Mouse (Mus musculus) liver, embryonic 11.5 days (tissue): ENCODE results near the gene Rtn4rl1. TPM values are rescaled to one million over a fixed set of nuclear protein-coding genes. Genes with fewer than 3 reads are reported as not detected.
A peak's percentile ranks its signal among the peaks of the same experiment; 100 is the strongest.

Source experiments
- ATAC-seq: fragments of 200-750 bp; cut with Nextera tagmentation; replicated peaks from 2 replicates; pipeline ENCODE4 v1.8.0; 2017; ENCODE audit warnings: moderate number of reproducible peaks, mild to moderate bottlenecking, moderate TSS enrichment, moderate library complexity; ENCODE audit not compliant: low FRiP score
- DNase-seq: peaks from one replicate; pipeline ENCODE4 v3.0.0-alpha.2; 2017; ENCODE audit warnings: low spot score
- H3K27ac ChIP-seq: fragments of 300-500 bp; sonication (generic); 2 replicates; pipeline ENCODE4 v1.5.1; 2014; ENCODE audit warnings: mild to moderate bottlenecking, low read depth, low read length, control low read depth
- H3K27me3 ChIP-seq: fragments of 300-500 bp; sonication (generic); replicated peaks from 2 replicates; pipeline ENCODE4 v1.6.1; 2014; ENCODE audit warnings: low read length, mixed read lengths; ENCODE audit not compliant: control insufficient read depth, insufficient read depth
- H3K36me3 ChIP-seq: fragments of 300-500 bp; sonication (generic); 2 replicates; pipeline ENCODE4 v1.6.1; 2014; ENCODE audit warnings: mild to moderate bottlenecking, low read length, moderate library complexity, mixed read lengths; ENCODE audit not compliant: control insufficient read depth, insufficient read depth
- H3K4me1 ChIP-seq: fragments of 300-500 bp; sonication (generic); replicated peaks from 2 replicates; pipeline ENCODE4 v1.6.1; 2014; ENCODE audit warnings: low read length, mixed read lengths; ENCODE audit not compliant: control insufficient read depth, insufficient read depth
- H3K4me2 ChIP-seq: fragments of 300-500 bp; sonication (generic); 2 replicates; pipeline ENCODE4 v1.6.1; 2014; ENCODE audit warnings: mild to moderate bottlenecking, control low read depth, moderate library complexity
- H3K4me3 ChIP-seq: fragments of 300-500 bp; sonication (generic); 2 replicates; pipeline ENCODE4 v1.5.1; 2014; ENCODE audit warnings: low read depth, low read length, control low read depth
- H3K9ac ChIP-seq: fragments of 300-500 bp; sonication (generic); 2 replicates; pipeline ENCODE4 v1.6.1; 2014; ENCODE audit warnings: low read depth, low read length, control low read depth
- H3K9me3 ChIP-seq: fragments of 300-500 bp; sonication (generic); 2 replicates; pipeline ENCODE4 v1.6.1; 2016; ENCODE audit warnings: low read length, inconsistent platforms, mixed read lengths; ENCODE audit not compliant: control insufficient read depth
- WGBS: fragments of 180-500 bp; shearing (Covaris S2); extraction: QIAGEN DNeasy Blood & Tissue Kit; methylation state at CpG from one replicate; pipeline ENCODE4 v1.1.7; 2014; 5-methylcytosine and 5-hydroxymethylcytosine counted together
- polyA plus RNA-seq: library from polyadenylated mRNA; unstranded; fragments of >200 nt; fragmentation: Nextera tagmentation; extraction: Ambion mirVana; gene quantifications from 2 replicates; pipeline ENCODE4 v1.2.1, GENCODE M21; 2014

Gene Rtn4rl1
- polyA plus RNA-seq, 1 experiment from 2014 or later, result 2.9 TPM

DNA sequence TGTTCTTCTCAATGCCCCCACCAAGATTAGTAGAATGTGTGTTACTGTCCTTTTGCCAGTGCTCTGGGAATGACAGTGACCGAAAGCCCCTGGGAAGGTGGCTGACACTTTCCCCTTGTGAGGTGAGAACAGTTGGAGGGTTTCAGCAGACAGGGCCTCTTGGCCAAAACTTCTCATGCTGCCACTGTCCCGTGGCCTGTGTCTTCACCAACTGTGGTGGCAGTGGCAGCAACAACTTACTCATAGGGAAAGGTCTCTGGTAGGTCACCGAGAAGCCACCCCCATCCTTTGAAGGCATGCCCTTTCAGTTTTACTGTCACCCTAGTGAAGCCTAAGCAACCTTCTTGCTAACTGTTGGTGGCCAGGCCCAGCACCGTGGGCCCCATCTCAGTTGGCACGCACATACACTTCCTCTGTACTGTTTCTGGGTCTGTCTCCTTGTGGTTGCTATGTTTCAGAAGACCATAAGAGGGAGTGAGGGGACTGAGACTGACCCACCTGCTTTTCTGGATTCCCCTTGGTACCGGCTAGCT is 39.5 kb upstream of the Rtn4rl1 start:
- H3K4me3 ChIP-seq, result no peak overlapping the region
- H3K4me2 ChIP-seq, result no peak overlapping the region
- H3K9me3 ChIP-seq, result no peaks in the 10 kb centered on the region
- no peaks in the 10 kb centered on the region for H3K27me3 ChIP-seq
- 56% methylated on average over 6 of the region's 6 CpGs for WGBS
- H3K27ac ChIP-seq, result no peak overlapping the region
- no peak for DNase-seq
- H3K4me1 ChIP-seq, result peaks cover 11% of the 10 kb centered on the region
- no peak for ATAC-seq
- peaks cover 7% of the 10 kb centered on the region for H3K36me3 ChIP-seq
- H3K9ac ChIP-seq, result no peak overlapping the region

DNA sequence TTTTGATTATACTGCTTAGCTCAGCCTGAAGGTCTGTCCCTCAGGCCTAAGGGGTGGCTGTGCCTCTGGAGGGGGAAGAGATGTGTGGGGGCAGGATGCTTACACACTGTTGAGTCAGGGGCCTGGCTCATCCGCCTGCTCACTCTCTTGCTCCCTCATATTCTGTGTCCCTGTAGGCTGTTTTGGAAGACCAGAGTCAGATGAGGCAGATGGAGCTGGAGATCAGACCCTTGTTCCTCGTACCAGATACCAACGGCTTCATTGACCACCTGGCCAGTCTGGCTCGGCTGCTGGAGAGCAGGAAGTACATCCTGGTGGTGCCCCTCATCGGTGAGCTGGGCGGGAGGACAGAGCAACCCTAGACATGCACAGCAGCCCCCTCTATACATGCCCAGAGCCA is 37.6 kb upstream of the Rtn4rl1 start:
- WGBS, result 49% methylated on average over 6 of the region's 6 CpGs
- Histone ChIP-seq H3K36me3 (no peaks in the 10 kb centered on the region), H3K9ac (no peak overlapping the region), H3K4me2 (no peak overlapping the region), H3K27ac (no peak overlapping the region), H3K27me3 (no peaks in the 10 kb centered on the region), H3K4me1 (peaks cover 11% of the 10 kb centered on the region), H3K9me3 (no peaks in the 10 kb centered on the region), H3K4me3 (no peak overlapping the region)
- no peak for ATAC-seq
- no peak for DNase-seq

DNA sequence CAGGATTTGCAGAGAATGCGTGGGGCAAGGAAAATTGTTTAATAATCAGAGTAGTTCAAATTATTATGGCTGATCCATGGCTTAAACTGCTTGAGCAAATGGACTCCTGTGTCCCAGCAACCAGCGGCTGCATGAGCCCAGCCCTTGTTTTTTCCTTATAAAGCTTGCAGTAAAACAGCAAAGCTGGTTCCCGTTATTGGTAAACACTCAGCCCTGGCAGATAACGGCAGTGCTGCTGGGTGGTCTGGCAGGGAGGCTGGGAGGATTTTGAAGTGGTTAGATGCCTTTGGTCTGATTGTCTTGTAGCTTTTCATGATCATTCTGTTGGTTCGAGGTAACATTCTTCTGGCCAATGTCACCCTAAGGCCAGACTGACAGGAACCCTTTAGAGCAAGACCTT is 37.2 kb upstream of the Rtn4rl1 start:
- peaks cover 11% of the 10 kb centered on the region for H3K4me1 ChIP-seq
- H3K9me3 ChIP-seq, result no peaks in the 10 kb centered on the region
- 62% methylated on average over 5 of the region's 5 CpGs for WGBS
- ATAC-seq, result no peak
- H3K4me2 ChIP-seq, result no peak overlapping the region
- H3K4me3 ChIP-seq, result no peak overlapping the region
- no peak overlapping the region for H3K27ac ChIP-seq
- no peaks in the 10 kb centered on the region for H3K27me3 ChIP-seq
- no peak overlapping the region for H3K9ac ChIP-seq
- no peaks in the 10 kb centered on the region for H3K36me3 ChIP-seq
- DNase-seq, result no peak

DNA sequence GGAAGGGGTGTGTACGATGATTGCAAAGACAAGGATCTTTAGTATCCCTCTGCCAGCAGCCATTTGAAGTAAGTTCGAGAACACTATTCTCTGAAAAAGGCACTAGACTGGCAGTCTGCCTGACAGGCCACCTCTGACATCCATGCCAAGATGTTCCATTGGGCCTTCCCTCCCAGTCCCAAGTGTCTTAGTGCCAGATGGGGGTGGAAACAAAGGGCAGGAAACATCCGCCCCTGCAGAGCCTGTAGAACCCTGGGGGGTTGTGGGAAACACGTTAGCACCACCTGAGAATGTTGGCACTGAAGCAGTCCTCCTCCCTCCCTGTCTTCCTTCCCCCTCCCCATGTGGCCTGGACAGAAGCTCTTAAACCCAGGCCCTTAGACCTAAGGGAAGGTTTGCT is 36.5 kb upstream of the Rtn4rl1 start:
- no peak overlapping the region for H3K9ac ChIP-seq
- H3K4me1 ChIP-seq, result peaks cover 11% of the 10 kb centered on the region
- H3K4me3 ChIP-seq, result no peak overlapping the region
- no peak overlapping the region for H3K27ac ChIP-seq
- no peaks in the 10 kb centered on the region for H3K27me3 ChIP-seq
- 75% methylated on average over 4 of the region's 4 CpGs for WGBS
- DNase-seq (no peak), ATAC-seq (no peak)
- H3K36me3 ChIP-seq, result no peaks in the 10 kb centered on the region
- no peaks in the 10 kb centered on the region for H3K9me3 ChIP-seq
- H3K4me2 ChIP-seq, result no peak overlapping the region

- Histone ChIP-seq H3K9me3 (no peaks in the 10 kb centered on the region), H3K36me3 (no peaks in the 10 kb centered on the region), H3K27me3 (no peaks in the 10 kb centered on the region), H3K4me2 (no peak overlapping the region), H3K4me3 (no peak overlapping the region), H3K9ac (no peak overlapping the region), H3K27ac (no peak overlapping the region), H3K4me1 (peaks cover 8% of the 10 kb centered on the region)
- ATAC-seq, result no peak
- no peak for DNase-seq
- whole genome bisulfite sequencing, result 50% methylated on average over 2 of the region's 2 CpGs
Measured at GRCm38 (mm10) chr11:75157901-75158300, 35.7 kb upstream of the Rtn4rl1 start.

DNA sequence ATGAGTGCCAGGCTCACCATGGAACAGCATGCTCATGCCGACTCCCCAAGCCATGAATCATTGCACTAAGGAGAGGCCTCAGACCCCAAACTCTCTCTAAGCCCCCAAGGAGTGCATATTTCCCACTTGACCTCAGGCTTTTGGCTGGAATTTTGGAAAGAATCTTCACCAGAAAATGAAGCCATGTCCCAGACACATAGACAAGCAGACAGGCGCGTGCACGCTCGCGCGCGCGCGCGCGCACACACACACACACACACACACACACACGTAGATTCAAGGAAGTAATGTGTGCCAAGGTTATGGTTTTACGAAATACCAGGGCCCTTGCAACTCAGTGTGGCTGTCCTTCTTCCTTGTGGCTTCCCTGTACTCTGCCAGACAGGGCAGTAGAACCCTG is 35.2 kb upstream of the Rtn4rl1 start:
- peaks cover 3% of the 10 kb centered on the region; the same call in 1 of the 2 replicates for H3K36me3 ChIP-seq
- H3K9ac ChIP-seq, result no peak overlapping the region
- no peaks in the 10 kb centered on the region for H3K27me3 ChIP-seq
- no peak overlapping the region for H3K4me3 ChIP-seq
- H3K27ac ChIP-seq, result no peak overlapping the region
- H3K4me1 ChIP-seq, result peaks cover 8% of the 10 kb centered on the region
- WGBS, result 94% methylated on average over 14 of the region's 14 CpGs
- no peak overlapping the region for H3K4me2 ChIP-seq
- DNase-seq (no peak), ATAC-seq (no peak)
- H3K9me3 ChIP-seq, result no peaks in the 10 kb centered on the region

- H3K9me3 ChIP-seq, result no peaks in the 10 kb centered on the region
- H3K36me3 ChIP-seq, result peaks cover 4% of the 10 kb centered on the region; the same call in 1 of the 2 replicates
- no peak overlapping the region for H3K4me2 ChIP-seq
- no peak overlapping the region for H3K9ac ChIP-seq
- ATAC-seq, result no peak
- no peak overlapping the region for H3K27ac ChIP-seq
- H3K4me1 ChIP-seq, result peaks cover 6% of the 10 kb centered on the region
- no peak overlapping the region for H3K4me3 ChIP-seq
- 50% methylated on average over 2 of the region's 2 CpGs for WGBS
- peaks cover 2% of the 10 kb centered on the region for H3K27me3 ChIP-seq
- no peak for DNase-seq
Measured at GRCm38 (mm10) chr11:75159564-75159963, 34.0 kb upstream of the Rtn4rl1 start.

DNA sequence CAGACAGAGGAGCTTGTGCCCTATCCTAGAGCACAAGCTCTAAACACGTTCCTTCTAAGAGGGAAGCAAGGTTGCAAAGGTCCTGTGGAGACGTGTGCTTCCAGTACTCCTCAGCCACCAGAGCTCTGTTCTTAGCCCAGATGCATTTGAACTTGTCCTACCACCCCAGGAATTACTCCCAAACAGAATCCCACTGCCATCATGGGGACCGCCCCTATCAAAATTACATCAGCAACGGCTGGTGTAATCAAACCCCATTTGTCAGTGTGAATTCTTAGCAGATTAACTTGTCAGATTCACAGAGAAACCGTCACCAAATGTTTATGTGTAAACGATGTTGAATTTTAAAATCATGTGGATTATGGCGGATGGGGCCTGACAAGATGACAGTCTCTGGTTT is 32.6 kb upstream of the Rtn4rl1 start:
- Histone ChIP-seq H3K4me2 (no peak overlapping the region), H3K9me3 (no peaks in the 10 kb centered on the region), H3K27me3 (peaks cover 16% of the 10 kb centered on the region), H3K27ac (no peak overlapping the region), H3K9ac (no peak overlapping the region), H3K4me1 (peaks cover 19% of the 10 kb centered on the region), H3K4me3 (no peak overlapping the region), H3K36me3 (peaks cover 4% of the 10 kb centered on the region; the same call in 1 of the 2 replicates)
- ATAC-seq, result no peak
- 78% methylated on average over 7 of the region's 7 CpGs for WGBS
- DNase-seq, result no peak

DNA sequence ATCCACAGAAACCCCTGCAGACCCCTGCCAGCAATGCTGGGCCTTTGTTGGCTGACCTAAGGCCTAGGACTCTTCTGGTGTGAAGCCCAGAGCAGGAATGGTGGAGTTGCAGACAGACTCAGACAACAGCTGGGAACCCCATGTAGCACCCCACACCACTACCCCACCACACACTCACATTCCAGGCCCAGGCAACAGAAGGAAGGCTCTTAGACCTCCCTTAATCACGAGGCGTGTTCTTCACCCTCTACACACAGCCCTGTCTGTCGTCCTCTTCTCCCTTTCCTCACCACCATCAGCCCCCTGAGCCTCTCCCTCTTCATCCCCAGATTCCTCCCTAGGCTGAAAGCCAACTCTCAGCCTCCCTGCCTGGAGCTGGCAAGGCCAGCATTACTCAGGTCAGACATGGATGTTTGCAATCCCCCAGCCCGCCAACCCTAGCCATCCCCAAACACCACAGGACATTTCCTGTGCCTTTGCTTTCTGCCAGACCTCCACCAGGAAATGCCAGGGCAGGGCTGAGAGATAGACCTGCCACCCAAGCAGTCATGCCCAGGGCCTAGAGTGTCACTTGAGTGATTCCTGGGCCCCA is 32.1 kb upstream of the Rtn4rl1 start:
- DNase-seq (no peak), ATAC-seq (no peak)
- no peak overlapping the region for H3K4me3 ChIP-seq
- no peak overlapping the region for H3K4me2 ChIP-seq
- H3K9ac ChIP-seq, result no peak overlapping the region
- H3K27ac ChIP-seq, result peak overlapping the region; percentile 6
- no peaks in the 10 kb centered on the region for H3K9me3 ChIP-seq
- 67% methylated on average over 4 of the region's 4 CpGs for WGBS
- H3K4me1 ChIP-seq, result peaks cover 21% of the 10 kb centered on the region
- peaks cover 21% of the 10 kb centered on the region for H3K27me3 ChIP-seq
- peaks cover 4% of the 10 kb centered on the region; the same call in 1 of the 2 replicates for H3K36me3 ChIP-seq
